In genomic region chr11:77791752-77792565, GRCm38 (mm10) we compare ENCODE assay signal across 9 mouse cellular contexts. TPM values are rescaled to one million over a fixed set of nuclear protein-coding genes. Genes with fewer than 3 reads are reported as not detected.
DNase-seq lines count a peak whose midpoint lies in the region; ATAC-seq lines count a peak whose summit lies in the region.
"Had no signal": no experiment of that assay in that cellular context is flagged by ENCODE, and none has a peak within 500 bp of the region (broad histone marks: within the 10 kb centered on the region; RNA-seq: fewer than 3 reads in every experiment).

No protein-coding gene starts in this region.

- no peak overlapping the region for H3K9ac ChIP-seq in limb, embryonic 11.5 days (ENCODE audit: low read length)
- peak overlapping the region; percentile 8; the same call in 1 of the 2 replicates for H3K9ac ChIP-seq in midbrain, embryonic 15.5 days

- H3K27me3 ChIP-seq in limb, embryonic 11.5 days (ENCODE audit: control insufficient read depth, insufficient read depth, low read length): no peaks in the 10 kb centered on the region
- H3K27me3 ChIP-seq in midbrain, embryonic 15.5 days (replicated peaks): no peaks in the 10 kb centered on the region

- H3K9me3 ChIP-seq in limb, embryonic 11.5 days (ENCODE audit: control insufficient read depth, low read length): no peaks in the 10 kb centered on the region
- no peaks in the 10 kb centered on the region for H3K9me3 ChIP-seq in midbrain, embryonic 15.5 days

- WGBS in limb, embryonic 11.5 days: 67% methylated on average over 12 of the region's 12 CpGs
- WGBS in midbrain, embryonic 15.5 days: 55% methylated on average over 12 of the region's 12 CpGs

- peak; percentile 12 to 30 for ATAC-seq in hematopoietic stem cell, adult 5-6 weeks (replicated peaks in 1 of 2; ENCODE audit: insufficient read depth in 1 of 2, low FRiP score in 2 of 2, low TSS enrichment in 1 of 2, low read depth in 1 of 2, poor library complexity in 2 of 2, severe bottlenecking in 2 of 2)
- ATAC-seq in limb, embryonic 11.5 days (ENCODE audit: insufficient number of reproducible peaks, low FRiP score, low TSS enrichment, low read depth): no peak
- ATAC-seq in midbrain, embryonic 15.5 days (replicated peaks): no peak

- peak; percentile 49 for DNase-seq in ovary, postnatal 36 days (ENCODE audit: low spot score)
- DNase-seq in ovary, postnatal 10 days (ENCODE audit: low spot score): no peak
- DNase-seq in cerebellum, postnatal 25 days: peak; percentile 52 to 68
- no peak for DNase-seq in limb, embryonic 11.5 days (ENCODE audit: low spot score)
- DNase-seq in urinary bladder, postnatal 25 days (ENCODE audit: low spot score): peak; percentile 52
- DNase-seq in right cerebral cortex, postnatal 14 days: no peak

- no peak overlapping the region for H3K4me2 ChIP-seq in limb, embryonic 11.5 days (ENCODE audit: low read depth, severe bottlenecking)
- H3K4me2 ChIP-seq in midbrain, embryonic 15.5 days: no peak overlapping the region

- peak overlapping the region; percentile 75; the same call in 1 of the 2 replicates for H3K27ac ChIP-seq in limb, embryonic 11.5 days (replicated peaks; ENCODE audit: low read depth, low read length)
- peak overlapping the region; percentile 64 for H3K27ac ChIP-seq in midbrain, embryonic 15.5 days

- no peaks in the 10 kb centered on the region for H3K36me3 ChIP-seq in limb, embryonic 11.5 days (ENCODE audit: control insufficient read depth, insufficient read depth, low read length)
- no peaks in the 10 kb centered on the region for H3K36me3 ChIP-seq in midbrain, embryonic 15.5 days (replicated peaks)

- H3K4me3 ChIP-seq in limb, embryonic 11.5 days (ENCODE audit: low read depth, low read length): no peak overlapping the region
- H3K4me3 ChIP-seq in midbrain, embryonic 15.5 days: no peak overlapping the region

- peaks cover 26% of the 10 kb centered on the region for H3K4me1 ChIP-seq in limb, embryonic 11.5 days (ENCODE audit: control insufficient read depth, insufficient read depth, low read length)
- H3K4me1 ChIP-seq in midbrain, embryonic 15.5 days: peaks cover 39% of the 10 kb centered on the region

RNA-seq across cellular contexts. Expression of gene Gm10277, which starts 4.4 kb away (rescaled TPM):
- total RNA-seq in hematopoietic stem cell, adult 5-6 weeks (2017): not detected in 2 replicates
- 0.47 and 0.68 TPM in 2 replicates for polyA plus RNA-seq in limb, embryonic 11.5 days (2014; fragmentation: Nextera tagmentation; extraction: Ambion mirVana)
- 2.3 and 3.0 TPM in 2 replicates for polyA plus RNA-seq in midbrain, embryonic 15.5 days (2015; fragmentation: Nextera tagmentation; extraction: Ambion mirVana)
- polyA plus RNA-seq: small intestine, adult 2 months had no signal

RNA-seq across cellular contexts. Expression of gene Myo18a, which starts 28.9 kb away (rescaled TPM):
- 97.7 and 133 TPM in 2 replicates for total RNA-seq in hematopoietic stem cell, adult 5-6 weeks (2017)
- polyA plus RNA-seq in limb, embryonic 11.5 days (2014; fragmentation: Nextera tagmentation; extraction: Ambion mirVana): 17.1 and 17.5 TPM in 2 replicates
- 51.9 and 58.5 TPM in 2 replicates for polyA plus RNA-seq in midbrain, embryonic 15.5 days (2015; fragmentation: Nextera tagmentation; extraction: Ambion mirVana)

Comparison
In these comparisons a context has a peak if more than half of its experiments do, and no peak if none do; other contexts are left out.
1. DNase-seq: peak in ovary, postnatal 36 days (single experiment), cerebellum, postnatal 25 days (2 of 2) and urinary bladder, postnatal 25 days (single experiment); none in ovary, postnatal 10 days (single experiment), limb, embryonic 11.5 days (single experiment) and right cerebral cortex, postnatal 14 days (single experiment).
2. ATAC-seq: peak in hematopoietic stem cell, adult 5-6 weeks (2 of 2); none in limb, embryonic 11.5 days (single experiment) and midbrain, embryonic 15.5 days (single experiment).